Mouse (Mus musculus): ENCODE measurements at regions not wholly inside any gene's neighbourhood (a gene's known extent, or its start where the extent isn't known, plus 50 kb on each side); places are given as distances from the start of the nearest gene placed in this dataset.

- in situ Hi-C loops (cut with MboI; ENCODE audit: unreplicated experiment in 2 of 2): loop anchor here (10.0 to 25.0 kb wide), 3 partner anchors 1383 to 1620 kb away; no protein-coding TSS in a partner anchor
Measured at GRCm38 (mm10) chrX:68954687-68955086, 61.8 kb upstream of the Gm6812 start.

GRCm38 (mm10) chrX:68953298-68953697 is 60.4 kb upstream of the Gm6812 start:
- in situ Hi-C loops (cut with MboI; ENCODE audit: unreplicated experiment in 2 of 2): loop anchor here (10.0 to 25.0 kb wide), 3 partner anchors 1384 to 1622 kb away; no protein-coding TSS in a partner anchor

GRCm38 (mm10) chrX:68950730-68951129 is 57.9 kb upstream of the Gm6812 start:
- in situ Hi-C loops (cut with MboI; ENCODE audit: unreplicated experiment in 2 of 2): loop anchor here (10.0 to 25.0 kb wide), 3 partner anchors 1387 to 1624 kb away; no protein-coding TSS in a partner anchor

- in situ Hi-C loops (cut with MboI; ENCODE audit: unreplicated experiment in 2 of 2): loop anchor here in 1 of 2 experiments (25.0 kb wide), 1 partner anchor 1392 kb away; no protein-coding TSS in a partner anchor
Measured at GRCm38 (mm10) chrX:68945741-68946140, 52.9 kb upstream of the Gm6812 start.

Data from v-Abl transformed pro-B cells (cell line).